Mouse (Mus musculus): ENCODE data around the gene Oaz1. TPM values are rescaled to one million over a fixed set of nuclear protein-coding genes. Genes with fewer than 3 reads are reported as not detected.

The Oaz1 gene
- total RNA-seq, 2 experiments from 2014 or later, result 414 to 433 TPM

GRCm38 (mm10) chr10:80798150-80799006, 28.1 kb upstream of the Oaz1 start, which contains the start of the genes Sf3a2 and Plekhj1:
Sf3a2 (plus strand) TSS chr10:80798198.
Plekhj1 (minus strand) TSS chr10:80798626.
- peak; percentile 92 to 97 for DNase-seq (ENCODE audit: extremely low spot score in 1 of 2, low spot score in 2 of 2)
- intact Hi-C loops (cut with DNase I), result no loop called here

DNA sequence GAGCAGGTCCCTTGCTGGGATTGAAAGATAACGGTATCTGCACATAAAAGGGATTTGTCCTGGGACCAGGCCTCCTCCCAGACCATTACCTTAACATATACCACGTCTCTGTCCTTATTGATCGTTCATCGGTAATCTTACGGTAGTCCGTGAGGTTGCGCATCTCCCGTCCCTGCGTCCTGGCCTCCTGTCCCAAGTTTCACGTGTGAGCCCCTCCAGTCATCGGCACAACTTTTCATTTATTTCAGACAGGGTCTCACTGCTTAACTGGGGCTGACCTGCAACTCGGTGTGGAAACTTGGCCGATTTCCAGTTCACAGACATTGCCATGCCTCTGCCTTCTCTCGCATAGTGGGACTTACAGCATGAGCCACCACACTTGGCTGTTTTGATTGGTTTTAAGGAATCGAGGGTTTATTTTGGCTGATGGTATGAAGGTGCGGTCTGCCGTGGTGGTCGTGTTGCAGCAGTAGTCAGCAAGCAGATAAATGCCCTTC, 27.3 kb upstream of the Oaz1 start:
- DNase-seq (ENCODE audit: extremely low spot score in 1 of 2, low spot score in 2 of 2), result no peak
- intact Hi-C loops (cut with DNase I), result no loop called here

GRCm38 (mm10) chr10:80802204-80802912, 24.1 kb upstream of the Oaz1 start:
- no peak for DNase-seq (ENCODE audit: extremely low spot score in 1 of 2, low spot score in 2 of 2)
- intact Hi-C loops (cut with DNase I), result no loop called here

GRCm38 (mm10) chr10:80802996-80803395, 23.5 kb upstream of the Oaz1 start:
- intact Hi-C loops (cut with DNase I), result no loop called here
- DNase-seq (ENCODE audit: extremely low spot score in 1 of 2, low spot score in 2 of 2), result no peak

DNA sequence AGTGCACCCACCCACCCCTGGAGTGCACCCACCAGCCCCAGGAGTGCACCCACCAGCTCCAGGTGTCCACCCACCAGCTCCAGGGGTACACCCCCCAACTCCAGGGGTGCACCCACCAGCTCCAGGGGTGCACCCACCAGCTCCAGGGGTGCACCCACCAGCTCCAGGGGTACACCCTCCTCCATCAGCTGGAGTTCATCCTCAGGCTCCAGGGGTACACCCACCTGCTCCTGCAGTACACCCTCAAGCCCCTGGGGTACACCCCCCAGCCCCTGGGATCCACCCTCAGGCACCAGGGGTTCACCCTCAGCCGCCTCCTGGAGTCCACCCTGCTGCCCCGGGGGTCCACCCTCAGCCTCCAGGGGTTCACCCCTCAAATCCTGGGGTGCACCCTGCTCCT, 22.1 kb upstream of the Oaz1 start:
- intact Hi-C loops (cut with DNase I), result no loop called here
- DNase-seq (ENCODE audit: extremely low spot score in 1 of 2, low spot score in 2 of 2), result no peak

- DNase-seq (ENCODE audit: extremely low spot score in 1 of 2, low spot score in 2 of 2), result no peak
- intact Hi-C loops (cut with DNase I), result loop anchor here (5.0 kb wide), 1 partner anchor 72 kb away; no protein-coding TSS in a partner anchor
Observed at GRCm38 (mm10) chr10:80804916-80805315, 21.5 kb upstream of the Oaz1 start, which contains the start of gene Amh. Amh (plus strand) TSS chr10:80805243.

DNA sequence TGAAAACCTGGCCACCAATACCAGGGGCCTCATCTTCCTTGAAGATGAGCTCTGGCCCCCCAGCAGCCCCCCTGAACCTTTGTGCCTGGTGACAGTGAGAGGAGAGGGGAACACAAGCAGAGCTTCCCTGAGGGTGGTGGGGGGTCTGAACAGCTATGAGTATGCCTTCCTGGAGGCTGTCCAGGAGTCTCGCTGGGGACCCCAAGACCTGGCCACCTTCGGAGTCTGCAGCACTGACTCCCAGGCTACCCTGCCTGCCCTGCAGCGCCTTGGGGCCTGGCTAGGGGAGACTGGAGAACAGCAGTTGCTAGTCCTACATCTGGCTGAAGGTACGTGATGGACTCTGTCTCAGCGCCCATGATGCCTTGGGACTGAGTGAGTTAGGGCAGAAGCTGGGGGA, 21.1 kb upstream of the Oaz1 start:
- DNase-seq (ENCODE audit: extremely low spot score in 1 of 2, low spot score in 2 of 2), result no peak
- intact Hi-C loops (cut with DNase I), result loop anchor here (5.0 kb wide), 1 partner anchor 72 kb away; no protein-coding TSS in a partner anchor

DNA sequence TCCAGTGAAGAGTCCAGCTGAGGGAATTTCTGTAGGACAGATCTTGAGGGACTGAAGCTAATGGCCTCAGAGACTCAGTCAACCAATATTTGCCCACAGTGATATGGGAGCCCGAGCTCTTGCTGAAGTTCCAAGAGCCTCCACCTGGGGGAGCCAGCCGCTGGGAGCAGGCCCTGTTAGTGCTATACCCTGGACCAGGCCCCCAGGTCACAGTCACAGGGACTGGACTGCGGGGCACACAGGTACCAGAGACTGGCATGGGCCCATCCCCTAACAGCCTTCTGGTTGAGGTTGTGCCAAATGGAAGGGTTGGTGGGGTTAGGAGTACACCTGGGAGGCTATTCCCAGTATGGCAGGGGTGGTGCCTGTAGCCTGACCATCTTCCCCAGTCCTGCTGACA, 20.5 kb upstream of the Oaz1 start:
- DNase-seq (ENCODE audit: extremely low spot score in 1 of 2, low spot score in 2 of 2), result peak in 1 of 2 experiments; percentile 82
- intact Hi-C loops (cut with DNase I), result loop anchor here (5.0 kb wide), 1 partner anchor 71 kb away; no protein-coding TSS in a partner anchor

DNA sequence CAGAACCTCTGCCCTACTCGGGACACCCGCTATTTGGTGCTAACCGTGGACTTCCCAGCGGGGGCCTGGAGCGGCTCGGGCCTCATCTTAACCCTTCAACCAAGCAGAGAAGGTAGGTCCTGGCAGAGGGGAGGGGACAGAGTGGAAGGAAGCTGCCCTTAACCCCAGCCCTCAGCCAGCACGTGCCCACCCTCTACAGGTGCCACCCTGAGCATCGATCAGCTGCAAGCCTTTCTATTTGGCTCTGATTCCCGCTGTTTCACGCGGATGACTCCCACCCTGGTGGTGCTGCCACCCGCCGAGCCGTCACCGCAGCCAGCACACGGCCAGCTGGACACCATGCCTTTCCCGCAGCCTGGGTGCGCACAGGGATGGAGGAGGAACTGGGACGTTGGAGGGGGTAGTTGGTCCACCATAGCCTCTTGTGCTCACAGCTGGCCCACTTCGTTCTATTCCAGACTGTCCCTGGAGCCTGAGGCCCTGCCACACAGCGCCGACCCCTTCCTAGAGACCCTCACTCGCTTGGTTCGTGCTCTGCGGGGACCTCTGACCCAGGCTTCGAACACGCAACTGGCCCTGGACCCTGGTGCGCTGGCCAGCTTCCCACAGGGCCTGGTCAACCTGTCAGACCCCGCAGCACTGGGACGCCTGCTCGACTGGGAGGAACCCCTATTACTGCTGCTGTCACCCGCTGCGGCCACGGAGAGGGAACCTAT, 20.0 kb upstream of the Oaz1 start:
- DNase-seq (ENCODE audit: extremely low spot score in 1 of 2, low spot score in 2 of 2), result no peak
- intact Hi-C loops (cut with DNase I), result loop anchor here (5.0 kb wide), 1 partner anchor 71 kb away; no protein-coding TSS in a partner anchor

DNA sequence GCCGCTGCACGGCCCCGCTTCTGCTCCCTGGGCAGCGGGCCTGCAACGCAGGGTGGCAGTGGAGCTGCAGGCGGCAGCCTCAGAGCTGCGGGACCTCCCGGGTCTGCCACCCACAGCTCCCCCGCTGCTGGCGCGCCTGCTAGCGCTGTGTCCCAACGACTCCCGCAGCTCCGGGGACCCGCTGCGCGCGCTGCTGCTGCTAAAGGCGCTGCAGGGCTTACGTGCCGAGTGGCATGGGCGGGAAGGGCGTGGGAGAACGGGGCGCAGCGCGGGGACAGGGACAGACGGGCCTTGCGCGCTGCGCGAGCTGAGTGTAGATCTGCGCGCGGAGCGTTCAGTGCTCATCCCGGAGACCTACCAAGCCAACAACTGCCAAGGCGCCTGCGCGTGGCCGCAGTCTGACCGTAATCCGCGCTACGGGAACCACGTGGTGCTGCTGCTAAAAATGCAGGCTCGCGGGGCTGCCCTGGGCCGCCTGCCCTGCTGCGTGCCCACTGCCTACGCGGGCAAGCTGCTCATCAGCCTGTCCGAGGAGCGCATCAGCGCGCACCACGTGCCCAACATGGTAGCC, 19.3 kb upstream of the Oaz1 start:
- intact Hi-C loops (cut with DNase I), result loop anchor here (5.0 kb wide), 1 partner anchor 70 kb away; no protein-coding TSS in a partner anchor

DNA sequence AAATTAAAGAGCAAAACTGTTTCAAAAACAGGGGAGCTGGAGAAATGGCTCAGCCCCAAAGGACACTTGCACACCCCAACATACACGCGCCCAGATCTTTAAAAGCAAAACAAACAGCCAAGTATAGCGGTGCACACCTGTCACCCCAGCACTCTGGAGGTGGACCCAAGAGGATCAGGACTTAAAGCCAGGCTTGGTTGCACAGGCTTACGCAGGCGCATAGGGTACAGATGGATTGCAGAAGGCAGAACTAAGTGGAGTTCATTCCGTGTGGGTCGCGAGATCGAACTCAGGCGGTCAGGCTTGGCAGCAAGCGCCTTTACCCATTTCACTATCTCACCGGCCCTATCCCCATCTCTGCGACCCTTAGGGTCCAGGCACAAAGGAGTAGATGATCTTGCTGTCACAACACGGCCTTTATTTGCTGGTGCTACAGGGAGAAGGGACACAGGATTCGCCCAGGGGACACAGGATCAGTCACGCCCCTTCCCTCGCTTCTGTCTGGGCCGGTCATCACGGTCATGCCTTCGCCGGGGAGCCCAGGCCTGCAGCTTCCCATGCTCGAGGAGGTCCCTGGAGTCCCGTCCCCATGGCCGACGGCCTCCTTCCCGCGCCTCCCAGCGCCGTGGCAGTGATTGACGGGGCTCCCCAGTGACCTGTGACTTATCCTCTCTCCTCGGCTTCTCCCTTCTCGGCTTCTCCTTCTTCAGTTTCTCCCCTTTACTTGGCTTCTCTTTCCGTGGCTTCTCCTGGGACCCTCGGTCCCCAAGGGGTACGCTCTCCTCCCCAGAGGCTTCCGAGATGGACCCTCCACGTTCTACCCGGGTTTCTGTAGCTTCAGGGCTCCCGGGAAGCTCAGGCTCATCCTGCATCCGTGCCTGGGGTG, 18.1 kb upstream of the Oaz1 start:
- DNase-seq (ENCODE audit: extremely low spot score in 1 of 2, low spot score in 2 of 2), result no peak
- intact Hi-C loops (cut with DNase I), result loop anchor here (5.0 kb wide), 1 partner anchor 69 kb away; no protein-coding TSS in a partner anchor

More for the DNA sequence above, 19.3 kb upstream of the Oaz1 start:
- DNase-seq (ENCODE audit: extremely low spot score in 1 of 2, low spot score in 2 of 2), result peak; percentile 83 to 87

DNA sequence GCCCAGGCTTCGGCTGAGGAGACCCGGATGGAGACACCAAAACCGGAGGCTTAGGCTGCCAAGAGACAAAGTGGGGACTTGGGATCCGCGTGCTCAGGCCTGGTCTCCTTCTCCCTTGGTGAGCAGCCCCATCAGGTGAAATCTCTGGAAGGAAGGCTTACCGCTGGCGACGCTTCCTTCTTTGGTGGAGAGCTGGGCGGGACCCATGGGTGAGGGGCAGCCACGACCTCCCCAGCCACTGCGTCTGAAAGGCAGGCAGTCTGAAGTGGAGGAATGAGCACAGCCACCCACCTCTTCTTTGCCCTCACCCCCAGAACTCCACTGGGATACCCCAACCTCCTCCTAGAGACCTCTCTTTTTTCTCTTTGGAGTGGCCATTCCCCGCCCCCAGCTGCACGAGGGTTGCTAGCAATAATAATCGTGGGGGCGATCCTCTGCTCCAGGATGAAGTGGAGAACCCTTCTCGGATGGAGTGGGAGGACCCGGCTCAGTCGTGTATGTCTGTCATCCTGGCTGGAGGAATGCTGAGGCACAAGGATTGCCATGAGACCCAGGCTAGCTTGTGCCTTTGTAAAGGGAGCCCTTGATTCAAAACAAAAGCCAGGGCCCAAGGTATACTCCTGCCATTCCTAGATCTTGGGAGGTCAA, 17.3 kb upstream of the Oaz1 start:
- peak in 1 of 2 experiments; percentile 44 for DNase-seq (ENCODE audit: extremely low spot score in 1 of 2, low spot score in 2 of 2)
- intact Hi-C loops (cut with DNase I), result loop anchor here (5.0 kb wide), 1 partner anchor 68 kb away; no protein-coding TSS in a partner anchor

DNA sequence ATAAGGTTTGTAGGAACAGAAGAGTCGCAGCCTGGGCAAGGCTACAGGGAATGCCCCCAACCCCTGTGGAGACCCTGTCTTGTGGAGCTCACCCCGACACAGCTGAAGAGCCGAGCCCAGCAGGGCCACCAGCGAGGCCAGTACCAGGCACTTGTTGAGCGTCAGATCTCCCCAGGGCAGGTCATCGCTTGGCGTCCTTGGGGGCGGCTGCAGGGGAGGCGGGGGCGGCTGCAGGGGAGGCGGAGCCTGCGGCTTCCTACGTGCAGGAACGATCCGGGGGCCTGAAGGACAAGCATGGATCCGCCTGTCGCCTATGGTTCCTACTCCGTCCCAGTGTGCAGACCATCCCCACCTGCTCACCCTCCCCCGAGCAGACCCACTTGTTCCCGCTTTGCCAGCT, 16.4 kb upstream of the Oaz1 start:
- peak in 1 of 2 experiments; percentile 37 for DNase-seq (ENCODE audit: extremely low spot score in 1 of 2, low spot score in 2 of 2)
- intact Hi-C loops (cut with DNase I), result no loop called here

GRCm38 (mm10) chr10:80812391-80813041, 13.9 kb upstream of the Oaz1 start:
- no peak for DNase-seq (ENCODE audit: extremely low spot score in 1 of 2, low spot score in 2 of 2)
- intact Hi-C loops (cut with DNase I), result no loop called here

DNA sequence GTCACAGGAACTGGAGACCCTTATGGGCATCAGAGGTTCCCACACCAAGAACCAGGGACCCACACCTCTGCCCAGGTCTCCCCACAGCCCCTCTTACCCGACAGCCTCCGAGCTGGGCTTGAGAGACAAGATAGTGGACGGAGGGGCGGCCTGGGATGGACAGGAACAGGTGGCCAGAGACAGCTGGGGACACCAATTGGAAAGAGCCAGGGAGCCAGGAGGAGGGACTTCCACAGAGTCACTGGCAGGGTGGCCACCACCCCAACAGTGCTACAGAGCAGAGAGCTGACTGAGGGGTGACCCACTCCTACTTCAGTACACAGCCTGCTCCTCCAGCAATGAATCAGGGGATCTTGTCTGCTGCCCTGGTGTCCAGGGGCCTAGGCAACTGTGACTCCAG, 13.1 kb upstream of the Oaz1 start, which contains the start of gene Jsrp1:
Jsrp1 (minus strand) TSS at position 133 of the 400 bp plus-strand sequence.
- no peak for DNase-seq (ENCODE audit: extremely low spot score in 1 of 2, low spot score in 2 of 2)
- intact Hi-C loops (cut with DNase I), result no loop called here

GRCm38 (mm10) chr10:80814800-80815199, 11.7 kb upstream of the Oaz1 start:
- intact Hi-C loops (cut with DNase I), result loop anchor here (5.0 kb wide), 1 partner anchor 183 kb away; no protein-coding TSS in a partner anchor
- DNase-seq (ENCODE audit: extremely low spot score in 1 of 2, low spot score in 2 of 2), result no peak
